Mouse (Mus musculus): ENCODE data around the gene Plekha8.

Gene Plekha8
- long read RNA-seq, experiment 1, full-length matches to known transcripts = 2 of 3 reads
- long read RNA-seq, experiment 1, partial matches to known transcripts = 0 of 3 reads
- long read RNA-seq, experiment 1, other reads (novel, unspliced or antisense) = 1 of 3 reads
- long read RNA-seq, experiment 2, full-length matches to known transcripts = 2 of 4 reads
- long read RNA-seq, experiment 2, partial matches to known transcripts = 0 of 4 reads
- long read RNA-seq, experiment 2, other reads (novel, unspliced or antisense) = 2 of 4 reads

- intact Hi-C loops (cut with DNase I) = loop anchor here (5.0 kb wide), 1 partner anchor 88 kb away; the partner anchor contains the start of gene Mturn
These were observed at the start of gene Plekha8 for GRCm38 (mm10) chr6:54594469-54595329. Gene Plekha8 (plus strand): TSS chr6:54595111.

GRCm38 (mm10) chr6:54548314-54549019 lies 46.4 kb upstream of the Plekha8 start:
- intact Hi-C loops (cut with DNase I) = no loop called here

- intact Hi-C loops (cut with DNase I) = no loop called here
These were observed 45.6 kb upstream of the Plekha8 start for GRCm38 (mm10) chr6:54549311-54549710.

GRCm38 (mm10) chr6:54550801-54551323 lies 44.0 kb upstream of the Plekha8 start:
- intact Hi-C loops (cut with DNase I) = no loop called here

- intact Hi-C loops (cut with DNase I) = no loop called here
These were observed 42.0 kb upstream of the Plekha8 start for GRCm38 (mm10) chr6:54552721-54553413.

- intact Hi-C loops (cut with DNase I) = no loop called here
These were observed 41.3 kb upstream of the Plekha8 start for GRCm38 (mm10) chr6:54553632-54554031.

GRCm38 (mm10) chr6:54554341-54555110 lies 40.4 kb upstream of the Plekha8 start:
- intact Hi-C loops (cut with DNase I) = no loop called here

- intact Hi-C loops (cut with DNase I) = no loop called here
These were observed 39.1 kb upstream of the Plekha8 start for GRCm38 (mm10) chr6:54555816-54556215.

GRCm38 (mm10) chr6:54557671-54558070 lies 37.2 kb upstream of the Plekha8 start:
- intact Hi-C loops (cut with DNase I) = no loop called here

- intact Hi-C loops (cut with DNase I) = no loop called here
These were observed 36.4 kb upstream of the Plekha8 start for GRCm38 (mm10) chr6:54558466-54558865.

- intact Hi-C loops (cut with DNase I) = no loop called here
These were observed 32.7 kb upstream of the Plekha8 start for GRCm38 (mm10) chr6:54562018-54562809.

- intact Hi-C loops (cut with DNase I) = no loop called here
These were observed 31.4 kb upstream of the Plekha8 start for GRCm38 (mm10) chr6:54563561-54563960.

- intact Hi-C loops (cut with DNase I) = no loop called here
These were observed 30.4 kb upstream of the Plekha8 start for GRCm38 (mm10) chr6:54564506-54564991.

- intact Hi-C loops (cut with DNase I) = no loop called here
These were observed 29.9 kb upstream of the Plekha8 start for GRCm38 (mm10) chr6:54565012-54565411.

- intact Hi-C loops (cut with DNase I) = no loop called here
These were observed 29.0 kb upstream of the Plekha8 start, which contains the start of gene Scrn1 for GRCm38 (mm10) chr6:54565665-54566545. Gene Scrn1 (minus strand): TSS chr6:54566489.

GRCm38 (mm10) chr6:54566546-54566919 lies 28.4 kb upstream of the Plekha8 start:
- intact Hi-C loops (cut with DNase I) = no loop called here

- intact Hi-C loops (cut with DNase I) = no loop called here
These were observed 25.1 kb upstream of the Plekha8 start for GRCm38 (mm10) chr6:54569776-54570175.

All from adrenal gland (tissue).